Mouse (Mus musculus): ENCODE results near the gene Etl4. TPM values are rescaled to one million over a fixed set of nuclear protein-coding genes. Genes with fewer than 3 reads are reported as not detected.

Gene Etl4
- polyA plus RNA-seq, 1 experiment, result 154 TPM

GRCm38 (mm10) chr2:20749687-20750086 is 840.1 kb downstream of the Etl4 start:
- Histone ChIP-seq H3K27ac (ENCODE audit: insufficient read depth, low read length) (no peak overlapping the region), H3K4me1 (ENCODE audit: control insufficient read depth, insufficient read depth, low read length) (no peaks in the 10 kb centered on the region), H3K27me3 (ENCODE audit: control insufficient read depth, insufficient read depth, low read length, poor library complexity, severe bottlenecking) (no peaks in the 10 kb centered on the region), H3K4me3 (ENCODE audit: low read depth, low read length) (no peak overlapping the region), H3K9me3 (replicated peaks; ENCODE audit: control insufficient read depth, insufficient read depth, low read length, poor library complexity, severe bottlenecking) (peaks cover 20% of the 10 kb centered on the region), H3K36me3 (ENCODE audit: control insufficient read depth, insufficient read depth, low read length, poor library complexity, severe bottlenecking) (peaks cover 30% of the 10 kb centered on the region), H3K9ac (ENCODE audit: low read depth, poor library complexity, severe bottlenecking) (no peak overlapping the region)
- no peak for TF ChIP-seq POLR2A (IDR thresholded peaks at IDR 0.05; ENCODE audit: insufficient read depth, low read length)

GRCm38 (mm10) chr2:20753282-20754110 is 843.9 kb downstream of the Etl4 start:
- H3K27ac ChIP-seq (ENCODE audit: insufficient read depth, low read length), result peak overlapping the region; percentile 74
- TF ChIP-seq CTCF (IDR thresholded peaks at IDR 0.05; ENCODE audit: low read depth, low read length), result no peak
- no peak for TF ChIP-seq EP300 (IDR thresholded peaks at IDR 0.05; ENCODE audit: insufficient read depth, low read depth, low read length)
- no peak for TF ChIP-seq POLR2A (IDR thresholded peaks at IDR 0.05; ENCODE audit: insufficient read depth, low read length)
- no peaks in the 10 kb centered on the region for H3K4me1 ChIP-seq (ENCODE audit: control insufficient read depth, insufficient read depth, low read length)
- no peak overlapping the region for H3K9ac ChIP-seq (ENCODE audit: low read depth, poor library complexity, severe bottlenecking)
- H3K9me3 ChIP-seq (replicated peaks; ENCODE audit: control insufficient read depth, insufficient read depth, low read length, poor library complexity, severe bottlenecking), result no peaks in the 10 kb centered on the region
- peaks cover 14% of the 10 kb centered on the region for H3K36me3 ChIP-seq (ENCODE audit: control insufficient read depth, insufficient read depth, low read length, poor library complexity, severe bottlenecking)
- no peak overlapping the region for H3K4me3 ChIP-seq (ENCODE audit: low read depth, low read length)
- H3K27me3 ChIP-seq (ENCODE audit: control insufficient read depth, insufficient read depth, low read length, poor library complexity, severe bottlenecking), result no peaks in the 10 kb centered on the region

GRCm38 (mm10) chr2:20756964-20757363 is 847.4 kb downstream of the Etl4 start:
- no peak for TF ChIP-seq CTCF (IDR thresholded peaks at IDR 0.05; ENCODE audit: low read depth, low read length)
- no peak for TF ChIP-seq POLR2A (IDR thresholded peaks at IDR 0.05; ENCODE audit: insufficient read depth, low read length)
- no peak for TF ChIP-seq EP300 (IDR thresholded peaks at IDR 0.05; ENCODE audit: insufficient read depth, low read depth, low read length)

GRCm38 (mm10) chr2:20759045-20759662 is 849.6 kb downstream of the Etl4 start:
- Histone ChIP-seq H3K4me1 (ENCODE audit: control insufficient read depth, insufficient read depth, low read length) (no peaks in the 10 kb centered on the region), H3K9me3 (replicated peaks; ENCODE audit: control insufficient read depth, insufficient read depth, low read length, poor library complexity, severe bottlenecking) (no peaks in the 10 kb centered on the region), H3K9ac (ENCODE audit: low read depth, poor library complexity, severe bottlenecking) (no peak overlapping the region), H3K36me3 (ENCODE audit: control insufficient read depth, insufficient read depth, low read length, poor library complexity, severe bottlenecking) (peaks cover 19% of the 10 kb centered on the region), H3K4me3 (ENCODE audit: low read depth, low read length) (no peak overlapping the region), H3K27me3 (ENCODE audit: control insufficient read depth, insufficient read depth, low read length, poor library complexity, severe bottlenecking) (no peaks in the 10 kb centered on the region), H3K27ac (ENCODE audit: insufficient read depth, low read length) (no peak overlapping the region)
- TF ChIP-seq POLR2A (IDR thresholded peaks at IDR 0.05; ENCODE audit: insufficient read depth, low read length) (no peak), EP300 (IDR thresholded peaks at IDR 0.05; ENCODE audit: insufficient read depth, low read depth, low read length) (no peak), CTCF (IDR thresholded peaks at IDR 0.05; ENCODE audit: low read depth, low read length) (no peak)

More at GRCm38 (mm10) chr2:20756964-20757363, 847.4 kb downstream of the Etl4 start:
- Histone ChIP-seq H3K9ac (ENCODE audit: low read depth, poor library complexity, severe bottlenecking) (no peak overlapping the region), H3K27me3 (ENCODE audit: control insufficient read depth, insufficient read depth, low read length, poor library complexity, severe bottlenecking) (no peaks in the 10 kb centered on the region), H3K9me3 (replicated peaks; ENCODE audit: control insufficient read depth, insufficient read depth, low read length, poor library complexity, severe bottlenecking) (no peaks in the 10 kb centered on the region), H3K4me3 (ENCODE audit: low read depth, low read length) (no peak overlapping the region), H3K4me1 (ENCODE audit: control insufficient read depth, insufficient read depth, low read length) (no peaks in the 10 kb centered on the region), H3K27ac (ENCODE audit: insufficient read depth, low read length) (no peak overlapping the region), H3K36me3 (ENCODE audit: control insufficient read depth, insufficient read depth, low read length, poor library complexity, severe bottlenecking) (peaks cover 18% of the 10 kb centered on the region)

GRCm38 (mm10) chr2:20761320-20761719 is 851.7 kb downstream of the Etl4 start:
- Histone ChIP-seq H3K4me3 (ENCODE audit: low read depth, low read length) (no peak overlapping the region), H3K4me1 (ENCODE audit: control insufficient read depth, insufficient read depth, low read length) (no peaks in the 10 kb centered on the region), H3K9me3 (replicated peaks; ENCODE audit: control insufficient read depth, insufficient read depth, low read length, poor library complexity, severe bottlenecking) (no peaks in the 10 kb centered on the region), H3K9ac (ENCODE audit: low read depth, poor library complexity, severe bottlenecking) (no peak overlapping the region), H3K27me3 (ENCODE audit: control insufficient read depth, insufficient read depth, low read length, poor library complexity, severe bottlenecking) (no peaks in the 10 kb centered on the region), H3K36me3 (ENCODE audit: control insufficient read depth, insufficient read depth, low read length, poor library complexity, severe bottlenecking) (peaks cover 26% of the 10 kb centered on the region), H3K27ac (ENCODE audit: insufficient read depth, low read length) (no peak overlapping the region)
- TF ChIP-seq EP300 (IDR thresholded peaks at IDR 0.05; ENCODE audit: insufficient read depth, low read depth, low read length), result no peak
- TF ChIP-seq CTCF (IDR thresholded peaks at IDR 0.05; ENCODE audit: low read depth, low read length), result no peak
- no peak for TF ChIP-seq POLR2A (IDR thresholded peaks at IDR 0.05; ENCODE audit: insufficient read depth, low read length)

- H3K27me3 ChIP-seq (ENCODE audit: control insufficient read depth, insufficient read depth, low read length, poor library complexity, severe bottlenecking), result no peaks in the 10 kb centered on the region
- no peak for TF ChIP-seq EP300 (IDR thresholded peaks at IDR 0.05; ENCODE audit: insufficient read depth, low read depth, low read length)
- TF ChIP-seq CTCF (IDR thresholded peaks at IDR 0.05; ENCODE audit: low read depth, low read length), result no peak
- TF ChIP-seq POLR2A (IDR thresholded peaks at IDR 0.05; ENCODE audit: insufficient read depth, low read length), result no peak
- peaks cover 29% of the 10 kb centered on the region for H3K36me3 ChIP-seq (ENCODE audit: control insufficient read depth, insufficient read depth, low read length, poor library complexity, severe bottlenecking)
- H3K4me3 ChIP-seq (ENCODE audit: low read depth, low read length), result no peak overlapping the region
- no peaks in the 10 kb centered on the region for H3K4me1 ChIP-seq (ENCODE audit: control insufficient read depth, insufficient read depth, low read length)
- H3K27ac ChIP-seq (ENCODE audit: insufficient read depth, low read length), result no peak overlapping the region
- no peak overlapping the region for H3K9ac ChIP-seq (ENCODE audit: low read depth, poor library complexity, severe bottlenecking)
- H3K9me3 ChIP-seq (replicated peaks; ENCODE audit: control insufficient read depth, insufficient read depth, low read length, poor library complexity, severe bottlenecking), result no peaks in the 10 kb centered on the region
These were observed 852.2 kb downstream of the Etl4 start for GRCm38 (mm10) chr2:20761751-20762150.
